Mouse (Mus musculus) forebrain, embryonic 14.5 days (tissue): ENCODE measurements at regions not wholly inside any gene's neighbourhood (a gene's known extent, or its start where the extent isn't known, plus 50 kb on each side); places are given as distances from the start of the nearest gene placed in this dataset.
A peak's percentile ranks its signal among the peaks of the same experiment; 100 is the strongest.

Source experiments
- ATAC-seq: fragments of 200-750 bp; cut with Nextera tagmentation; 2 replicates; pipeline ENCODE4 v1.8.0; 2017; ENCODE audit warnings: mild to moderate bottlenecking, moderate library complexity
- DNase-seq: peaks from one replicate; pipeline ENCODE4 v3.0.0-alpha.2; 2015; ENCODE audit warnings: low spot score
- H3K27ac ChIP-seq: fragments of 300-500 bp; sonication (generic); 2 replicates; pipeline ENCODE4 v1.5.1; 2014; ENCODE audit warnings: low read depth, mild to moderate bottlenecking, control low read depth, low read length, moderate library complexity
- H3K27me3 ChIP-seq: fragments of 300-500 bp; sonication (generic); replicated peaks from 2 replicates; pipeline ENCODE4 v1.6.1; 2014; ENCODE audit warnings: low read length, control low read depth, mixed read lengths; ENCODE audit not compliant: control insufficient read depth, insufficient read depth
- H3K36me3 ChIP-seq: fragments of 300-500 bp; sonication (generic); 2 replicates; pipeline ENCODE4 v1.6.1; 2014; ENCODE audit warnings: low read length, control low read depth; ENCODE audit not compliant: control insufficient read depth, insufficient read depth
- H3K4me1 ChIP-seq: fragments of 300-500 bp; sonication (generic); 2 replicates; pipeline ENCODE4 v1.6.1; 2014; ENCODE audit warnings: antibody characterized with exemption, low read length, control low read depth; ENCODE audit not compliant: control insufficient read depth, insufficient read depth
- H3K4me2 ChIP-seq: fragments of 300-500 bp; sonication (generic); 2 replicates; pipeline ENCODE4 v1.6.1; 2014; ENCODE audit warnings: mild to moderate bottlenecking, control low read depth, low read length
- H3K4me3 ChIP-seq: fragments of 300-500 bp; sonication (generic); 2 replicates; pipeline ENCODE4 v1.5.1; 2014; ENCODE audit warnings: low read depth, low read length, control low read depth
- H3K9ac ChIP-seq: fragments of 300-500 bp; sonication (generic); 2 replicates; pipeline ENCODE4 v1.6.1; 2014; ENCODE audit warnings: mild to moderate bottlenecking, low read length, control low read depth, moderate library complexity
- H3K9me3 ChIP-seq: fragments of 300-500 bp; sonication (generic); replicated peaks from 2 replicates; pipeline ENCODE4 v1.6.1; 2016; ENCODE audit warnings: low read length, control low read depth, mixed read lengths; ENCODE audit not compliant: control insufficient read depth
- WGBS: fragments of 180-500 bp; shearing (Covaris S2); extraction: QIAGEN DNeasy Blood & Tissue Kit; methylation state at CpG from one replicate; pipeline ENCODE4 v1.1.7; 2014; 5-methylcytosine and 5-hydroxymethylcytosine counted together

GRCm38 (mm10) chr1:155028147-155028546, 71.3 kb downstream of the Ier5 start:
- Histone ChIP-seq H3K4me1 (0 out of 2 replicates have a peak, but pooled peaks cover 2% of the 10 kb centered on the region), H3K4me2 (no peak overlapping the region), H3K36me3 (no peaks in the 10 kb centered on the region), H3K9ac (no peak overlapping the region), H3K27ac (no peak overlapping the region), H3K27me3 (no peaks in the 10 kb centered on the region), H3K9me3 (no peaks in the 10 kb centered on the region), H3K4me3 (no peak overlapping the region)
- WGBS: 72% methylated on average over 6 of the region's 6 CpGs
- DNase-seq (no peak), ATAC-seq (no peak)

- H3K9ac ChIP-seq: no peak overlapping the region
- WGBS: 52% methylated on average over 6 of the region's 8 CpGs
- ATAC-seq: no peak; the same call in 1 of the 2 replicates
- H3K27me3 ChIP-seq: no peaks in the 10 kb centered on the region
- peak; percentile 35 for DNase-seq
- H3K4me1 ChIP-seq: 0 out of 2 replicates have a peak, but pooled peaks cover 2% of the 10 kb centered on the region
- no peak overlapping the region for H3K4me2 ChIP-seq
- no peak overlapping the region for H3K27ac ChIP-seq
- H3K36me3 ChIP-seq: no peaks in the 10 kb centered on the region
- no peaks in the 10 kb centered on the region for H3K9me3 ChIP-seq
- H3K4me3 ChIP-seq: no peak overlapping the region
These were observed 71.9 kb downstream of the Ier5 start for GRCm38 (mm10) chr1:155027583-155027982.

GRCm38 (mm10) chr1:155025862-155026478, 73.5 kb downstream of the Ier5 start:
- ATAC-seq (peak; percentile 85), DNase-seq (peak; percentile 94)
- Histone ChIP-seq H3K4me1 (0 out of 2 replicates have a peak, but pooled peaks cover under 1% of the 10 kb centered on the region), H3K4me3 (no peak overlapping the region), H3K27me3 (no peaks in the 10 kb centered on the region), H3K36me3 (no peaks in the 10 kb centered on the region), H3K9ac (no peak overlapping the region), H3K9me3 (no peaks in the 10 kb centered on the region), H3K27ac (0 out of 2 replicates have a peak overlapping the region, but pooled peaks have one; percentile 27), H3K4me2 (no peak overlapping the region)
- WGBS: 6% methylated on average over 5 of the region's 5 CpGs

GRCm38 (mm10) chr1:155023324-155023723, 76.1 kb downstream of the Ier5 start:
- WGBS: 56% methylated on average over 11 of the region's 11 CpGs
- H3K9me3 ChIP-seq: no peaks in the 10 kb centered on the region
- no peaks in the 10 kb centered on the region for H3K27me3 ChIP-seq
- no peaks in the 10 kb centered on the region for H3K36me3 ChIP-seq
- H3K4me2 ChIP-seq: no peak overlapping the region
- H3K4me3 ChIP-seq: no peak overlapping the region
- DNase-seq: no peak
- H3K4me1 ChIP-seq: no peaks in the 10 kb centered on the region
- no peak overlapping the region for H3K27ac ChIP-seq
- no peak overlapping the region for H3K9ac ChIP-seq
- no peak for ATAC-seq

- Histone ChIP-seq H3K9me3 (no peaks in the 10 kb centered on the region), H3K4me3 (no peak overlapping the region), H3K27ac (no peak overlapping the region), H3K9ac (no peak overlapping the region), H3K36me3 (no peaks in the 10 kb centered on the region), H3K4me1 (no peaks in the 10 kb centered on the region), H3K27me3 (no peaks in the 10 kb centered on the region), H3K4me2 (no peak overlapping the region)
- DNase-seq: no peak
- ATAC-seq: no peak
- WGBS: 94% methylated on average over 3 of the region's 3 CpGs
These were observed 83.8 kb downstream of the Ier5 start for GRCm38 (mm10) chr1:155015669-155016068.

GRCm38 (mm10) chr1:155014944-155015343, 84.5 kb downstream of the Ier5 start:
- Histone ChIP-seq H3K4me2 (no peak overlapping the region), H3K36me3 (no peaks in the 10 kb centered on the region), H3K9me3 (no peaks in the 10 kb centered on the region), H3K4me3 (no peak overlapping the region), H3K4me1 (no peaks in the 10 kb centered on the region), H3K27ac (no peak overlapping the region), H3K9ac (no peak overlapping the region), H3K27me3 (no peaks in the 10 kb centered on the region)
- 91% methylated on average over 3 of the region's 3 CpGs for WGBS
- ATAC-seq: no peak
- no peak for DNase-seq

- no peaks in the 10 kb centered on the region for H3K27me3 ChIP-seq
- H3K27ac ChIP-seq: no peak overlapping the region
- no peak overlapping the region for H3K4me3 ChIP-seq
- no peak overlapping the region for H3K9ac ChIP-seq
- no peak for DNase-seq
- H3K9me3 ChIP-seq: no peaks in the 10 kb centered on the region
- WGBS: 82% methylated on average over 4 of the region's 4 CpGs
- no peak for ATAC-seq
- no peak overlapping the region for H3K4me2 ChIP-seq
- H3K36me3 ChIP-seq: no peaks in the 10 kb centered on the region
- no peaks in the 10 kb centered on the region for H3K4me1 ChIP-seq
These were observed 85.7 kb downstream of the Ier5 start for GRCm38 (mm10) chr1:155013784-155014183.

GRCm38 (mm10) chr1:155013361-155013760, 86.1 kb downstream of the Ier5 start:
- no peaks in the 10 kb centered on the region for H3K36me3 ChIP-seq
- H3K9ac ChIP-seq: no peak overlapping the region
- no peak overlapping the region for H3K4me2 ChIP-seq
- no peak for DNase-seq
- H3K27me3 ChIP-seq: no peaks in the 10 kb centered on the region
- 89% methylated on average over 4 of the region's 4 CpGs for WGBS
- H3K4me3 ChIP-seq: no peak overlapping the region
- H3K9me3 ChIP-seq: no peaks in the 10 kb centered on the region
- no peak overlapping the region for H3K27ac ChIP-seq
- ATAC-seq: no peak
- H3K4me1 ChIP-seq: no peaks in the 10 kb centered on the region

GRCm38 (mm10) chr1:155006539-155007486, 92.6 kb downstream of the Ier5 start:
- H3K27ac ChIP-seq: no peak overlapping the region
- no peaks in the 10 kb centered on the region for H3K4me1 ChIP-seq
- 17% methylated on average over 16 of the region's 16 CpGs for WGBS
- H3K4me2 ChIP-seq: no peak overlapping the region
- no peaks in the 10 kb centered on the region for H3K9me3 ChIP-seq
- DNase-seq: peak; percentile 90
- no peaks in the 10 kb centered on the region for H3K36me3 ChIP-seq
- H3K9ac ChIP-seq: no peak overlapping the region
- peak; percentile 88 for ATAC-seq
- H3K27me3 ChIP-seq: no peaks in the 10 kb centered on the region
- no peak overlapping the region for H3K4me3 ChIP-seq
